Mouse (Mus musculus): Measurements from ENCODE around the gene Olfr317.
"Not testable (repeated sequence)": the region's sequence is repeated elsewhere in the genome, so short reads cannot be mapped to it uniquely, and the experiment has no call there.

Gene Olfr317

GRCm38 (mm10) chr11:58738792-58739262, at the start of gene Olfr317:
Olfr317 (minus strand) TSS chr11:58739212.
- DNase-seq (ENCODE audit: low spot score in 2 of 2): no peak

DNA sequence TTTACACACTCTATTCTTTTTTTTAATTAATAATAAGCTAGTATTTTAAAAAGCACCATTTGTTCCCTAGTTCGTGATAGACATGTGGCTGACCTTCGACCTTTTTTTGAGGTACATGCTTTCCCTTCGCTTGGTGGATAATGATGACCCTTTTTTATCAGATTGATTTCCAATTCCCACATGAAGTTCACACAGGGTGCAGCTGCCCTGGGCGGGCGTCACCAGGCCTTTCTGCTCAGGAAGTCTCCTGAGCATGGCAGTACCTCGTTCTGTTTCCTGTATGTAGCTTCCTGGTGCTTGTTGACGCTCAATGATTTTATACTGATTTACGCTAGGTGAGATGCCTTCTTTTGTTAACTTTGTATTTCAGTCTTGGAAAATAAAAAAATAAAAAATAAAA, 49.3 kb upstream of the Olfr317 start:
- no peak for DNase-seq (ENCODE audit: low spot score in 2 of 2)

DNA sequence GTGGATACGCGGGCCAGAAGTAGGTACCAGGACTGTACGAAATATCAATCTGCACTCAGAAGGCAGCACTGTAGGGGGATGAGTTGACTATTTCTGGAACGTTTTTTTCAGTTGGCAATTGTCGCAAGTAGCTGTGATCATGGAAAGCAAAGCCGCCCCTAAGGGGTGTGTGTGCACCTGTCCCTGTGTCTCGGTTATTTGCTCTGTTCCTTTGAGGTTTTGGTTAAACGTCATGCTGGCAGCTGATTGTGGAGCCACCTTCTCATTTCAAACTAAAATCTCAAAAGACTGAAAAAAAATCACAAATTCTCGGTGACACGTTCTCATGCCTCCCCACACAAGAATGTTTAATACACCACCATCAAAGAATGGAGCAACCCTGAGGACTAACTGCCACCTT, 48.6 kb upstream of the Olfr317 start:
- DNase-seq (ENCODE audit: low spot score in 2 of 2): no peak

- DNase-seq (ENCODE audit: low spot score in 2 of 2): no peak
Observed at GRCm38 (mm10) chr11:58784182-58784581, 45.2 kb upstream of the Olfr317 start.

GRCm38 (mm10) chr11:58782480-58783089, 43.6 kb upstream of the Olfr317 start, which contains the start of gene Olfr314:
Olfr314 (plus strand) TSS chr11:58782952.
- DNase-seq (ENCODE audit: low spot score in 2 of 2): no peak

- DNase-seq (ENCODE audit: low spot score in 2 of 2): no peak
Observed at GRCm38 (mm10) chr11:58772888-58773287, 33.9 kb upstream of the Olfr317 start, which contains the start of gene Olfr315. Olfr315 (plus strand) TSS chr11:58773188.

DNA sequence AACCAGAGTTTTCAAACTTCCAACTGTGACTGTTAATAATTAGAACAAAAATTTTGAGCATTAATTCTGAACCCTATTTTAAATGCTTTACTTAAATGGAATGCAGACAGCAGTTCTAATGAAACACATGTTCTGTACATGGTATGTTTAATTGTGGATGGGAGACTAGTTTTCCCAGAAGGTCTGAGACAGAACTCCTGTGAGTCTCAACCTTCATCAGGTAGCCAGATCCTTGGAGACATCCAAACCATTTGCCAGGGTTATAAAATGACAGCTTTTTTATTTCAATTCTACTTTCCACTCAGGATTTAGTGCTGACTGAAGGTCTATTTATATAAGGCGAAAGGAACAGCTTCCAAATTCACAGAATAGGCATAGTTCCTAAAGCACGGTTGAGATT, 13.4 kb upstream of the Olfr317 start, which contains the start of gene Olfr316:
Olfr316 (plus strand) TSS at position 301 of the 400 bp plus-strand sequence.
- no peak for DNase-seq (ENCODE audit: low spot score in 2 of 2)

GRCm38 (mm10) chr11:58751096-58751495, 12.1 kb upstream of the Olfr317 start:
- peak; percentile 47 to 62 for DNase-seq (ENCODE audit: low spot score in 2 of 2)

DNA sequence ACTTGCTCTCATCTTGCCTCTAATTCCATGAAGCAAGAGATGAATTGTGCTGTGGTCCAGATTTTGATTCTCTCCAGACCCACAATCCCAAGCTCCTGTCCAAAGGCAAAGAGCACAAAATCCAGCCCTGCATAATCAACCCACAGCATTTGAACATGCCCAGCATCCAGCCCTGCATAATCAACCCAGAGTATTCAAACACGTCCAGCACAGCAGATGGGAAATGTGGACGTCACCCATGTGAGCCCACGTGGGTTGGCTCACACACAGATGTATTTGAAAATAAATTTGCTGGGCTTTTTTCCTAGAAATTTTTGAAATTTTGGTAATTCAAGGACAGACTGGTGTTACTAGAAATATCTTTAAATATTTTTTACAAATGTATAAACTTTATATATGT, 5.6 kb downstream of the Olfr317 start:
- DNase-seq (ENCODE audit: low spot score in 2 of 2): peak; percentile 11 to 23

DNA sequence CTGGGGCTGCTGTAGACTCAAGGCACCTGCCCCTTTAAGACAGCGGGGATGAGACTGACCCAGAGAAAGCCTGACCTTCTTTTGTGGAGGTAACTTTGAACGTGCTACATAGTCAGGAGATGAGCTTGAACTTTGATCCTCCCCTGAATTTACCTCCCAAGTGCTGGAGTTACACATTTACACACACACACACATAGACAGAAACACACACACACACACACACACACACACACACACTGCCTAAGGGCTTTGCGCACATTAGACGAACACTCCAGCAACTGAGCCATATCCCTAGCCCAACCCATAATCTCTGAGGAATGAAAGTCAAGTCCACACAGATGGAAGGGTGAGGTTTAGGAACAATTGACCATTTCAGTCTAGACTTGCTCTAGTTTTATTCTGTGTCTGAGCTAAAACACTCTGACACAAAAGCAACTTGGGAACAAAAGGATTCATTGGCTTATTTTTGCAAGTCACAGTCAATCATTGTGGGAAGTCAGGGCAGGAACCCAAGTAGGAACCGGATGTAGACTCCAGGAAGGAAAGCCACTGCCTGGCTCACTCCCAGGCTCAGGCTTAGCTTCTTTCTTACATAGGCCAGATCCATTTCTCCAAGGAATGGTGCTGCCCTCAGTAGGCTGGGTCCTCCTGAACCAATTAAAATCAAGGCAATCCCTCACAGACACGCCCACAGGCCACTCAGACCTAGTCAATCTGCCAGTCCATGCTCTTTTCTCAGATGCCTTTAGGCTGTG, 10.9 kb downstream of the Olfr317 start:
- DNase-seq (ENCODE audit: low spot score in 2 of 2): not testable (repeated sequence)

DNA sequence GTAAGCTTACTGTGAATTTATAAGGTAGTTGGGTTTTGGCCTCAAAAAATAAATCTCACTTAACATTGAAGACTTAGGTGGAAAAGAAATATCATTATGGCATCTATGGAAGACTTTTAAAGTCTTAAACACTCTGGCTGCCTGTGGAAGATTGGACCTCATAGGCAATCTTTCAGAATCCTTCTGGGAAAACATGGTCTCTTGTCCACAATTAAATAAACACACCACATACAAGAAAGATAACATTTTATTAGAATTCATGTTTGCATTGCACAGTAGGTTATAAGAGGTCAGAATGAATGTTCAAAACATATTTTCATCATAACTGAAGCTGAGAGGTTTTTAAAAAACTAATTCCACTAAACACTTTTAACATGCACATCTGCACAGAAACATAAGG, 15.1 kb downstream of the Olfr317 start, which contains the start of gene Olfr318:
Olfr318 (minus strand) TSS at position 101 of the 400 bp plus-strand sequence.
- DNase-seq (ENCODE audit: low spot score in 2 of 2): no peak

DNA sequence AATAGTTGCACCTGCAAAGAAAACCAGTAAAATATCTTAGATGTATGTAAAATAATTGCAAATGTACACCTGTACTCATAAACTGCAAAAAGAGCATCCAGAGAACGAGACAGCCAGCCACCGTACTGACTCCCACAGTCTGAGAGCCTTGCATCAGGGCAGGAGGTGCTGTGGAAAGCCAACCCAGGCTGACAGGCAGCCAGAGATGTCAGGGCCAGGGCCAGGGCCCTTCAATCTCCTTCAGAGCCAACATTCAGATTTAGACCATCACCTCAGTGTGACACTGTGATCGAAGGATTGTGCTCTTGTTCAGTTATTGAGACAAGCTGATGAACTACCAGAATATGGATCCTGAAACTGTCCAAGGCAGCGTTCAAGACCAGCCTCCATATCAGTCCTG, 19.3 kb downstream of the Olfr317 start:
- DNase-seq (ENCODE audit: low spot score in 2 of 2): no peak

DNA sequence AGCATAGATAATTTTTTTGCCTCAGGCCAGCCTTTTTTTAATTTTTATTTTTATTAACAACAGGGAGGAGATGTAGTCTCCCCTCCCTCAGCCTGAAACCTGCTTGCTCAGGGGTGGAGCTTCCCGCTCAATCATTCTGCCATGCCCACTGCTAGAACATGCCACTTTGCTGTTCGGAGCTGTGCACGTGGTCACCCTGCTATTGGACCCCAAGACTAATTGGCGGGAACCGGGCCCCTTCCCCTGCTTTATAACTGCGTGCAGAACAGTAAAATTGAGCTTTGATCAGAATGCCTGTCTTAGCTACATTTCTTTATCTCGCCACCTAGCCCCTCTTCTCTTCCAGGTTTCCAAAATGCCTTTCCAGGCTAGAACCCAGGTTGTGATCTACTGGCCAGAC, 21.3 kb downstream of the Olfr317 start:
- not testable (repeated sequence) for DNase-seq (ENCODE audit: low spot score in 2 of 2)

DNA sequence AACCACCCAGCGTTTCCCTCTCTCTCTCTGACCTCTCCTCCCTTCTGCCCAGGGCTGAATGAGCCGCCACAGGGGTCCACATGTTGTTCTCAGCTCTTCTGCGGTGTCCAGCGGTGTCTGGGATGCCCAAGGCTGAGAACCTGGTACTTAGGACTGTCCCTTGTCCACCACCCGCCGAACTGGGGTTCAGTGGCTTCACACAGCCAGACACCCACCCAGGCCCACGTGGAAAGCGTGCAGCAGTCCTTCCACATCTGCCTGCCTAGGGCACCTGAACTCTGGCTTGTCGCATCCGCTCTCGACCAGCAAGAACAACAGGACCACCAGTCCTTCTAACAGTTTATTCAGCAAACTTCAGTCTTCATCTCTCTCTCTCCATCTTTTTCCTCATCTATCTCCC, 29.9 kb downstream of the Olfr317 start:
- no peak for DNase-seq (ENCODE audit: low spot score in 2 of 2)

DNA sequence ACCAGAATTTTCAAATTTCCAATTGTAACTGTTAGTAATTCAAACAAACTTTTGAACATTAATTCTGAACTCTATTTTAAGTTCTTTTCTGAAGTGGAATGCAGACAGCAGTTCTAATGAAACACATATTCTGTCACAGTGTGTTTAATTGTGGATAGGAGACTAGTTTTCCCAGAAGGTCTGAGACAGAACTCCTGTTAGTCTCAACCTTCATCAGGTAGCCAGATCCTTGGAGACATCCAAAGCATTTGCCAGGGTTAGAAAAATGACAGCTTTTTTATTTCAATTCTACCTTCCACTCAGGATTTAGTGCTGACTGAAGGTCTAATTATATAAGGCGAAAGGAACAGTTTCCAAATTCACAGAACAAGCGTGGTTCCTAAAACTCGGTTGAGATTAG, 40.1 kb downstream of the Olfr317 start, which contains the start of gene Olfr319:
Olfr319 (plus strand) TSS at position 301 of the 400 bp plus-strand sequence.
- no peak for DNase-seq (ENCODE audit: low spot score in 2 of 2)
